ENCODE assay signal across 22 mouse cellular contexts in genomic region chr13:107577809-107578208, GRCm38 (mm10).
DNase-seq lines count a peak whose midpoint lies in the region; ATAC-seq and TF ChIP-seq lines count a peak whose summit lies in the region.
"Had no signal": no experiment of that assay in that cellular context is flagged by ENCODE, and none has a peak within 500 bp of the region (broad histone marks: within the 10 kb centered on the region; RNA-seq: fewer than 3 reads in every experiment).

No protein-coding gene starts in this region.

- peak; percentile 75 for DNase-seq in heart, embryonic 10.5 days (ENCODE audit: low spot score)
- DNase-seq in heart, postnatal 25 days (ENCODE audit: low spot score) = no peak
- no peak for DNase-seq in right cerebral cortex, adult 2 months (ENCODE audit: low spot score in 2 of 2)
- no peak for DNase-seq in cerebellum, adult 2 months
- DNase-seq: cerebellum, postnatal 10 days; forebrain, postnatal 0 days; gastrocnemius, adult 2 months; heart, postnatal 10 days; kidney, adult 8-10 months; kidney, postnatal 14 days; left cerebral cortex, postnatal 4 days; lung, adult 18-20 months; right cerebral cortex, postnatal 4 days; thymus, adult 2 months had no signal

- 61% methylated on average over 8 of the region's 8 CpGs for WGBS in heart, embryonic 10.5 days
- WGBS in liver, embryonic 12.5 days (ENCODE audit: insufficient replicate concordance) = 36% methylated on average over 8 of the region's 8 CpGs
- WGBS in cerebellum, adult 2 months = 80% methylated on average over 8 of the region's 8 CpGs

- H3K27ac ChIP-seq in heart, embryonic 10.5 days = peak overlapping the region; percentile 2; the same call in 1 of the 2 replicates
- peak overlapping the region; percentile 75 for H3K27ac ChIP-seq in liver, embryonic 12.5 days
- H3K27ac ChIP-seq in cerebellum, adult 2 months (ENCODE audit: insufficient read depth, low read length) = no peak overlapping the region
- H3K27ac ChIP-seq: embryonic facial prominence, embryonic 13.5 days; forebrain, embryonic 10.5 days; gastrocnemius, adult 2 months; hindbrain, embryonic 14.5 days had no signal

- H3K9me3 ChIP-seq in heart, embryonic 10.5 days = no peaks in the 10 kb centered on the region
- no peaks in the 10 kb centered on the region for H3K9me3 ChIP-seq in megakaryocyte, embryonic 14.5 days
- H3K9me3 ChIP-seq in liver, embryonic 12.5 days (replicated peaks) = no peaks in the 10 kb centered on the region
- H3K9me3 ChIP-seq: embryonic facial prominence, embryonic 13.5 days; forebrain, embryonic 10.5 days had no signal

- H3K9ac ChIP-seq in liver, embryonic 12.5 days = 0 out of 2 replicates have a peak overlapping the region, but pooled peaks have one; percentile 14
- H3K9ac ChIP-seq: embryonic facial prominence, embryonic 13.5 days; forebrain, postnatal 0 days; hindbrain, embryonic 14.5 days had no signal

- H3K4me3 ChIP-seq in heart, embryonic 10.5 days = no peak overlapping the region
- peak overlapping the region; percentile 64 for H3K4me3 ChIP-seq in megakaryocyte, embryonic 14.5 days (replicated peaks)
- 0 out of 2 replicates have a peak overlapping the region, but pooled peaks have one; percentile 6 for H3K4me3 ChIP-seq in liver, embryonic 12.5 days
- H3K4me3 ChIP-seq in cerebellum, adult 2 months (replicated peaks; ENCODE audit: insufficient read depth, low read depth, low read length) = no peak overlapping the region
- H3K4me3 ChIP-seq: embryonic facial prominence, embryonic 13.5 days; forebrain, embryonic 10.5 days; gastrocnemius, adult 2 months had no signal

- no peak for TF ChIP-seq CTCF in cerebellum, adult 2 months (IDR thresholded peaks at IDR 0.05; ENCODE audit: borderline replicate concordance, insufficient read depth, low read depth, low read length)

- H3K36me3 ChIP-seq in heart, embryonic 10.5 days = no peaks in the 10 kb centered on the region
- no peaks in the 10 kb centered on the region for H3K36me3 ChIP-seq in megakaryocyte, embryonic 14.5 days (replicated peaks; ENCODE audit: low read length)
- no peaks in the 10 kb centered on the region for H3K36me3 ChIP-seq in liver, embryonic 12.5 days
- H3K36me3 ChIP-seq: embryonic facial prominence, embryonic 13.5 days; forebrain, embryonic 10.5 days had no signal

- no peak for ATAC-seq in megakaryocyte, adult 5-6 weeks (ENCODE audit: poor library complexity, severe bottlenecking)
- ATAC-seq in liver, embryonic 12.5 days = peak; percentile 86
- ATAC-seq in megakaryocyte-erythroid progenitor cell, adult 5-6 weeks (replicated peaks; ENCODE audit: low FRiP score, low TSS enrichment, poor library complexity, severe bottlenecking) = peak; percentile 71
- ATAC-seq: forebrain, postnatal 0 days had no signal

- H3K27me3 ChIP-seq in heart, embryonic 10.5 days (ENCODE audit: insufficient read depth, poor library complexity, severe bottlenecking) = no peaks in the 10 kb centered on the region
- no peaks in the 10 kb centered on the region for H3K27me3 ChIP-seq in megakaryocyte, embryonic 14.5 days (replicated peaks)
- no peaks in the 10 kb centered on the region for H3K27me3 ChIP-seq in liver, embryonic 12.5 days (replicated peaks)
- H3K27me3 ChIP-seq in cerebellum, adult 2 months (ENCODE audit: control insufficient read depth, insufficient read depth, low read length) = no peaks in the 10 kb centered on the region
- H3K27me3 ChIP-seq: CH12.LX; embryonic facial prominence, embryonic 13.5 days had no signal

- intact Hi-C loops in heart, postnatal 25 days (cut with DNase I) = no loop called here

- no peak for TF ChIP-seq POLR2A in cerebellum, adult 2 months (IDR thresholded peaks at IDR 0.05; ENCODE audit: borderline replicate concordance, insufficient read depth, low read length)

- peak overlapping the region; percentile 62 for H3K4me2 ChIP-seq in liver, embryonic 12.5 days
- H3K4me2 ChIP-seq: embryonic facial prominence, embryonic 13.5 days; hindbrain, embryonic 14.5 days had no signal

- H3K4me1 ChIP-seq in heart, embryonic 10.5 days = peaks cover 20% of the 10 kb centered on the region
- H3K4me1 ChIP-seq in megakaryocyte, embryonic 14.5 days = peaks cover 57% of the 10 kb centered on the region
- H3K4me1 ChIP-seq in liver, embryonic 12.5 days = peaks cover 47% of the 10 kb centered on the region
- H3K4me1 ChIP-seq in cerebellum, adult 2 months (ENCODE audit: control insufficient read depth, insufficient read depth, low read length) = no peaks in the 10 kb centered on the region
- H3K4me1 ChIP-seq: embryonic facial prominence, embryonic 13.5 days; forebrain, embryonic 10.5 days had no signal

Comparison
In these comparisons a context has a peak if more than half of its experiments do, and no peak if none do; other contexts are left out.
1. H3K4me3 ChIP-seq: peak in megakaryocyte, embryonic 14.5 days (single experiment) and liver, embryonic 12.5 days (single experiment); none in heart, embryonic 10.5 days (single experiment) and cerebellum, adult 2 months (single experiment).